Mouse (Mus musculus): ENCODE results near the gene Gm12185. TPM values are rescaled to one million over a fixed set of nuclear protein-coding genes. Genes with fewer than 3 reads are reported as not detected.
"Not testable (repeated sequence)": the region's sequence is repeated elsewhere in the genome, so short reads cannot be mapped to it uniquely, and the experiment has no call there.

Gene Gm12185
- total RNA-seq, 2 experiments from 2014 or later, result 0.06 TPM; not detected in 1

GRCm38 (mm10) chr11:48928068-48928467, 64.0 kb downstream of the Gm12185 start:
- DNase-seq (ENCODE audit: low spot score in 2 of 2); intact Hi-C loops (cut with DNase I): not testable (repeated sequence)

- DNase-seq (ENCODE audit: low spot score in 2 of 2); intact Hi-C loops (cut with DNase I): not testable (repeated sequence)
These were observed 65.6 kb downstream of the Gm12185 start for GRCm38 (mm10) chr11:48926437-48926836.

GRCm38 (mm10) chr11:48923818-48924217, 68.2 kb downstream of the Gm12185 start:
- intact Hi-C loops (cut with DNase I); DNase-seq (ENCODE audit: low spot score in 2 of 2): not testable (repeated sequence)

GRCm38 (mm10) chr11:48918380-48918779, 73.6 kb downstream of the Gm12185 start:
- no peak for DNase-seq (ENCODE audit: low spot score in 2 of 2)
- intact Hi-C loops (cut with DNase I), result no loop called here

GRCm38 (mm10) chr11:48913611-48914010, 78.4 kb downstream of the Gm12185 start:
- intact Hi-C loops (cut with DNase I), result no loop called here
- DNase-seq (ENCODE audit: low spot score in 2 of 2), result no peak

- no peak for DNase-seq (ENCODE audit: low spot score in 2 of 2)
- intact Hi-C loops (cut with DNase I), result no loop called here
These were observed 83.6 kb downstream of the Gm12185 start for GRCm38 (mm10) chr11:48908459-48908858.

GRCm38 (mm10) chr11:48902021-48902420, 90.0 kb downstream of the Gm12185 start, which contains the start of gene Gm5431:
Gene Gm5431, minus strand, starts transcription at chr11:48902214.
- intact Hi-C loops (cut with DNase I), result no loop called here
- no peak for DNase-seq (ENCODE audit: low spot score in 2 of 2)

GRCm38 (mm10) chr11:48901567-48901930, 90.5 kb downstream of the Gm12185 start:
- DNase-seq (ENCODE audit: low spot score in 2 of 2); intact Hi-C loops (cut with DNase I): not testable (repeated sequence)

GRCm38 (mm10) chr11:48900654-48901566, 91.1 kb downstream of the Gm12185 start:
- peak in 1 of 2 experiments; percentile 6 for DNase-seq (ENCODE audit: low spot score in 2 of 2)
- intact Hi-C loops (cut with DNase I), result not testable (repeated sequence)

GRCm38 (mm10) chr11:48898812-48899431, 93.1 kb downstream of the Gm12185 start:
- no peak for DNase-seq (ENCODE audit: low spot score in 2 of 2)
- intact Hi-C loops (cut with DNase I), result no loop called here

GRCm38 (mm10) chr11:48876680-48877079, 115.3 kb downstream of the Gm12185 start:
- intact Hi-C loops (cut with DNase I), result no loop called here
- no peak for DNase-seq (ENCODE audit: low spot score in 2 of 2)

GRCm38 (mm10) chr11:48875343-48875837, 116.6 kb downstream of the Gm12185 start:
- intact Hi-C loops (cut with DNase I); DNase-seq (ENCODE audit: low spot score in 2 of 2): not testable (repeated sequence)

GRCm38 (mm10) chr11:48874465-48874864, 117.6 kb downstream of the Gm12185 start:
- peak; percentile 71 to 75 for DNase-seq (ENCODE audit: low spot score in 2 of 2)
- intact Hi-C loops (cut with DNase I), result loop anchor here (1.0 kb wide), 1 partner anchor 229 kb away; no protein-coding TSS in a partner anchor

- DNase-seq (ENCODE audit: low spot score in 2 of 2), result no peak
- intact Hi-C loops (cut with DNase I), result loop anchor here (1.0 kb wide), 1 partner anchor 230 kb away; no protein-coding TSS in a partner anchor
These were observed 118.3 kb downstream of the Gm12185 start for GRCm38 (mm10) chr11:48873591-48874290.

GRCm38 (mm10) chr11:48872695-48873300, 119.2 kb downstream of the Gm12185 start:
- no peak for DNase-seq (ENCODE audit: low spot score in 2 of 2)
- intact Hi-C loops (cut with DNase I), result no loop called here

- intact Hi-C loops (cut with DNase I), result no loop called here
- DNase-seq (ENCODE audit: low spot score in 2 of 2), result peak in 1 of 2 experiments; percentile 42
These were observed 120.0 kb downstream of the Gm12185 start for GRCm38 (mm10) chr11:48871817-48872541.

GRCm38 (mm10) chr11:48871201-48871772, 120.7 kb downstream of the Gm12185 start, which contains the start of gene Irgm1:
Gene Irgm1, minus strand, starts transcription at chr11:48871683.
- intact Hi-C loops (cut with DNase I), result no loop called here

GRCm38 (mm10) chr11:48870781-48871180, 121.2 kb downstream of the Gm12185 start:
- intact Hi-C loops (cut with DNase I), result no loop called here

More at GRCm38 (mm10) chr11:48871201-48871772, 120.7 kb downstream of the Gm12185 start, which contains the start of gene Irgm1:
- peak in 1 of 2 experiments; percentile 28 for DNase-seq (ENCODE audit: low spot score in 2 of 2)

More at GRCm38 (mm10) chr11:48870781-48871180, 121.2 kb downstream of the Gm12185 start:
- no peak for DNase-seq (ENCODE audit: low spot score in 2 of 2)
